31 mouse cellular contexts compared by ENCODE assay signal in genomic region chr8:117352098-117352497, GRCm38 (mm10).
"Had no signal": no experiment of that assay in that cellular context is flagged by ENCODE, and none has a peak within 500 bp of the region (broad histone marks: within the 10 kb centered on the region; RNA-seq: fewer than 3 reads in every experiment).

No protein-coding gene starts in this region.

- H3K36me3 ChIP-seq: limb, embryonic 12.5 days; limb, embryonic 13.5 days; lung, embryonic 15.5 days; midbrain, embryonic 12.5 days; midbrain, embryonic 13.5 days; midbrain, embryonic 15.5 days; neural tube, embryonic 12.5 days had no signal

- H3K9me3 ChIP-seq: limb, embryonic 10.5 days; limb, embryonic 12.5 days; limb, embryonic 13.5 days; limb, embryonic 15.5 days; liver, embryonic 12.5 days; liver, embryonic 13.5 days; liver, embryonic 15.5 days; lung, embryonic 15.5 days; megakaryocyte, embryonic 14.5 days; midbrain, embryonic 12.5 days; midbrain, embryonic 13.5 days; midbrain, embryonic 15.5 days; neural tube, embryonic 12.5 days had no signal

- DNase-seq: left cerebral cortex, postnatal 4 days; liver; liver, embryonic 13.5 days; liver, postnatal 0 days; lung, adult 18-20 months; lung, adult 2 months; lung, embryonic 14.5 days; lung, postnatal 10 days; lung, postnatal 14 days; lung, postnatal 36 days; lung, postnatal 4 days; midbrain, embryonic 14.5 days had no signal

- H3K27me3 ChIP-seq: limb, embryonic 12.5 days; limb, embryonic 13.5 days; limb, embryonic 15.5 days; liver, embryonic 12.5 days; liver, embryonic 13.5 days; liver, embryonic 15.5 days; lung, embryonic 15.5 days; megakaryocyte, embryonic 14.5 days; midbrain, embryonic 12.5 days; midbrain, embryonic 13.5 days; midbrain, embryonic 15.5 days; neural tube, embryonic 12.5 days had no signal

- H3K27ac ChIP-seq: limb, embryonic 10.5 days; limb, embryonic 12.5 days; limb, embryonic 13.5 days; limb, embryonic 15.5 days; liver, embryonic 12.5 days; liver, embryonic 13.5 days; liver, embryonic 14.5 days; liver, embryonic 15.5 days; lung, embryonic 15.5 days; macrophage; midbrain, embryonic 12.5 days; midbrain, embryonic 13.5 days; midbrain, embryonic 15.5 days; neural tube, embryonic 12.5 days had no signal

- ATAC-seq: liver, embryonic 12.5 days; liver, postnatal 0 days; lung, postnatal 0 days; midbrain, embryonic 13.5 days; midbrain, embryonic 15.5 days; midbrain, embryonic 16.5 days had no signal

- H3K4me3 ChIP-seq: limb, embryonic 10.5 days; limb, embryonic 12.5 days; limb, embryonic 13.5 days; limb, embryonic 15.5 days; liver, embryonic 12.5 days; liver, embryonic 13.5 days; liver, embryonic 15.5 days; lung, embryonic 15.5 days; megakaryocyte, embryonic 14.5 days; midbrain, embryonic 12.5 days; midbrain, embryonic 13.5 days; midbrain, embryonic 15.5 days; myocyte; neural tube, embryonic 12.5 days had no signal

- H3K9ac ChIP-seq: limb, embryonic 12.5 days; limb, embryonic 13.5 days; limb, embryonic 15.5 days; liver, embryonic 13.5 days; liver, embryonic 14.5 days; liver, embryonic 15.5 days; liver, postnatal 0 days; lung, embryonic 14.5 days; lung, embryonic 15.5 days; midbrain, embryonic 12.5 days; midbrain, embryonic 13.5 days; midbrain, embryonic 15.5 days; neural tube, embryonic 12.5 days had no signal

- H3K4me2 ChIP-seq: limb, embryonic 12.5 days; limb, embryonic 13.5 days; limb, embryonic 15.5 days; liver, embryonic 11.5 days; liver, embryonic 12.5 days; liver, embryonic 13.5 days; liver, embryonic 15.5 days; lung, embryonic 14.5 days; lung, embryonic 15.5 days; midbrain, embryonic 11.5 days; midbrain, embryonic 12.5 days; midbrain, embryonic 13.5 days; midbrain, embryonic 15.5 days; neural tube, embryonic 12.5 days had no signal
